Mouse (Mus musculus) kidney, embryonic 14.5 days (tissue): ENCODE results near the gene Rasa4. TPM values are rescaled to one million over a fixed set of nuclear protein-coding genes. Genes with fewer than 3 reads are reported as not detected.
A peak's percentile ranks its signal among the peaks of the same experiment; 100 is the strongest.
"Not testable (repeated sequence)": the region's sequence is repeated elsewhere in the genome, so short reads cannot be mapped to it uniquely, and the experiment has no call there.

Source experiments
- ATAC-seq: fragments of 200-750 bp; cut with Nextera tagmentation; 2 replicates; pipeline ENCODE4 v1.8.0; 2017; ENCODE audit warnings: moderate number of reproducible peaks, mild to moderate bottlenecking, moderate TSS enrichment, moderate library complexity; ENCODE audit not compliant: low FRiP score, low TSS enrichment
- H3K27ac ChIP-seq: fragments of 300-500 bp; sonication (generic); 2 replicates; pipeline ENCODE4 v1.5.1; 2014; ENCODE audit warnings: low read depth, mild to moderate bottlenecking, low read length, moderate library complexity, mixed read lengths
- H3K27me3 ChIP-seq: fragments of 300-500 bp; sonication (generic); 2 replicates; pipeline ENCODE4 v1.6.1; 2014; ENCODE audit warnings: mild to moderate bottlenecking, low read length; ENCODE audit not compliant: control insufficient read depth, insufficient read depth
- H3K36me3 ChIP-seq: fragments of 300-500 bp; sonication (generic); 2 replicates; pipeline ENCODE4 v1.6.1; 2014; ENCODE audit warnings: low read length, mixed read lengths; ENCODE audit not compliant: control insufficient read depth, insufficient read depth
- H3K4me1 ChIP-seq: fragments of 300-500 bp; sonication (generic); 2 replicates; pipeline ENCODE4 v1.6.1; 2014; ENCODE audit warnings: low read length, mixed read lengths; ENCODE audit not compliant: control insufficient read depth, insufficient read depth
- H3K4me2 ChIP-seq: fragments of 300-500 bp; sonication (generic); replicated peaks from 2 replicates; pipeline ENCODE4 v1.6.1; 2014; ENCODE audit warnings: low read depth, mild to moderate bottlenecking, low read length
- H3K4me3 ChIP-seq: fragments of 300-500 bp; sonication (generic); 2 replicates; pipeline ENCODE4 v1.5.1; 2014; ENCODE audit warnings: mild to moderate bottlenecking, low read length
- H3K9ac ChIP-seq: fragments of 300-500 bp; sonication (generic); 2 replicates; pipeline ENCODE4 v1.6.1; 2014; ENCODE audit warnings: low read depth, mild to moderate bottlenecking, low read length, moderate library complexity
- H3K9me3 ChIP-seq: fragments of 300-500 bp; sonication (generic); 2 replicates; pipeline ENCODE4 v1.6.1; 2016; ENCODE audit warnings: low read length; ENCODE audit not compliant: control insufficient read depth
- WGBS: fragments of 180-500 bp; shearing (Covaris S2); extraction: QIAGEN DNeasy Blood & Tissue Kit; methylation state at CpG from one replicate; pipeline ENCODE4 v1.1.7; 2014; 5-methylcytosine and 5-hydroxymethylcytosine counted together
- polyA plus RNA-seq: library from polyadenylated mRNA; unstranded; fragments of >200 nt; fragmentation: Nextera tagmentation; extraction: Ambion mirVana; gene quantifications from 2 replicates; pipeline ENCODE4 v1.2.1, GENCODE M21; 2014

The Rasa4 gene
- polyA plus RNA-seq, 1 experiment from 2014 or later: 17.5 TPM

GRCm38 (mm10) chr5:136057085-136057484 lies 26.6 kb upstream of the Rasa4 start:
- no peak overlapping the region for H3K4me2 ChIP-seq
- H3K27ac ChIP-seq: no peak overlapping the region
- no peaks in the 10 kb centered on the region for H3K36me3 ChIP-seq
- H3K4me1 ChIP-seq: peaks cover 11% of the 10 kb centered on the region
- no peaks in the 10 kb centered on the region for H3K27me3 ChIP-seq
- 18% methylated on average over 8 of the region's 8 CpGs for WGBS
- no peak for ATAC-seq
- H3K4me3 ChIP-seq: no peak overlapping the region
- H3K9ac ChIP-seq: no peak overlapping the region
- H3K9me3 ChIP-seq: no peaks in the 10 kb centered on the region

- Histone ChIP-seq H3K36me3 (no peaks in the 10 kb centered on the region), H3K9ac (no peak overlapping the region), H3K4me3 (no peak overlapping the region), H3K27ac (no peak overlapping the region), H3K9me3 (no peaks in the 10 kb centered on the region), H3K27me3 (no peaks in the 10 kb centered on the region), H3K4me2 (no peak overlapping the region), H3K4me1 (peaks cover 8% of the 10 kb centered on the region; the same call in 1 of the 2 replicates)
- WGBS: 12% methylated on average over 12 of the region's 12 CpGs
- peak; percentile 61 for ATAC-seq
These were observed 22.1 kb upstream of the Rasa4 start for GRCm38 (mm10) chr5:136061567-136061966.

DNA sequence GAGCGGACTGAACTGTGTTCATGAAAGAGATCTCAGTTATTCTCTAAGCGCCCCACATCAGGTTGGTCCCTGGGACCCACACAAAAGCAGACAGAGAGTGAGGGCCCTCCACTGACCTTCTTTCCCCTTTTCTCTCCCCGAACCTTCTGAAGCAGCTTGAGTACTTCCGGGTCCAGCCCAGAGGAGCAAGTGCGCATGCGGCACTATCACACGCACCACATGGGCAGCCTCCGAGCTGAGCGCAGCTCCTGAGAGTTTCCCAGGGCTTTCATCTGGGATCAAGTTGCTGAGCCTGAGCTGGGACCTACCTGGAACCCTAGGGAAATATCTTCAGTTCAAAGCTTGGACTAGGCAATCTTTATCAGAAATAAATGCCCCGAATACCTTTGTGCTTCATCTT lies 19.8 kb upstream of the Rasa4 start:
- ATAC-seq: no peak
- Histone ChIP-seq H3K27ac (no peak overlapping the region), H3K9ac (no peak overlapping the region), H3K27me3 (no peaks in the 10 kb centered on the region), H3K4me1 (no peaks in the 10 kb centered on the region), H3K36me3 (no peaks in the 10 kb centered on the region), H3K4me2 (no peak overlapping the region), H3K4me3 (no peak overlapping the region), H3K9me3 (no peaks in the 10 kb centered on the region)
- WGBS: 92% methylated on average over 10 of the region's 10 CpGs

DNA sequence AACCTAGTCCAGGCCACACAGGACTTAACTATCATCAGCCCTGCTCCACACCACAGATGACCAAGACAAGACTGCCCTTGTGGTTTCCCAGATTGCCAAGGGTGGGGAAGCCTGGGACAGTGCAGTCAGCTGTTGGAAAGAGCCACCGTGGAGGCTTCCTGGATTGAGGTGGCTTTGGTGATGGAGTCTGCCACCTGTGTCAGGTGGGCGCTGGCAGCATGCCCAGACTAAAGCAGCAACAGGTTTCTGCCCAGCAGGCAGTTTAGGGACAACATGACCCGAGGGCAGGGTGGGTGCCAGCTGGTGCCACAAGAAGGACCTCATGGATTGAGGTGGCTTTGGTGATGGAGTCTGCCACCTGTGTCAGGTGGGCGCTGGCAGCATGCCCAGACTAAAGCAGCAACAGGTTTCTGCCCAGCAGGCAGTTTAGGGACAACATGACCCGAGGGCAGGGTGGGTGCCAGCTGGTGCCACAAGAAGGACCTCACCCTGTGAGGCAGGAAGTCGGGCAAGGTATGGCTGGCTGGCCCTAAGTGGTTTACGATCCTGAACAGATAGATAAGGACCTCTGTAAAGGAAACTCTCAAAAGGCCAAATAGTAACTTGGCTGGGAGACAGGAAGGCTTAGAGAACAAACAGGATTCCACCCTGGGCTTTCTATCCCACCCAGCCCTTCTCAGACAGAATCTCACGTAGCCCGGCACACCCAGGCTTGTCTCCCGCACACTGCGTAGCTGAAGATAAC lies 17.1 kb upstream of the Rasa4 start:
- 66% methylated on average over 11 of the region's 11 CpGs for WGBS
- not testable (repeated sequence) for H3K4me3 ChIP-seq, ATAC-seq, H3K27ac ChIP-seq, H3K9ac ChIP-seq, H3K4me2 ChIP-seq, H3K4me1 ChIP-seq, H3K36me3 ChIP-seq, H3K9me3 ChIP-seq, H3K27me3 ChIP-seq

DNA sequence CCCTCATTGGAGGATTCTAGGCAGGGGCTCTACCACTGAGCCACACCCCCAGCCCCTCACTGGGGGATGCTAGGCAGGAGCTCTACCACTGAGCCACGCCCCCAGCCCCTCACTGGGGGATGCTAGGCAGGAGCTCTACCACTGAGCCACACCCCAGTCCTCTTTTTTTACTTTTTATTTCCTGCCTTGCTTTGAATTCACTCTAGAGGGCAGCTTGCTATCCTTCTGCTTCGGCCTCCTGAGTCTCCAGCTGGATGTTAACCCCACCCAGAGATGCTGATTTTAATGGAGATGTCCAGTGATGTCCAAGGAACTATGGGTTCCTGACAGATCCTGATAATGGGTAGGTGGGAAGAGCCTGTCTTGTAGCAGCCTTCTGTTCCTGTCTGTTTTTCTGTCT lies 14.3 kb upstream of the Rasa4 start:
- H3K4me1 ChIP-seq: no peaks in the 10 kb centered on the region
- no peak for ATAC-seq
- H3K27me3 ChIP-seq: no peaks in the 10 kb centered on the region
- no peak overlapping the region for H3K4me2 ChIP-seq
- WGBS: 76% methylated on average over 2 of the region's 2 CpGs
- no peak overlapping the region for H3K4me3 ChIP-seq
- H3K36me3 ChIP-seq: no peaks in the 10 kb centered on the region
- no peak overlapping the region for H3K9ac ChIP-seq
- H3K27ac ChIP-seq: no peak overlapping the region
- H3K9me3 ChIP-seq: no peaks in the 10 kb centered on the region

DNA sequence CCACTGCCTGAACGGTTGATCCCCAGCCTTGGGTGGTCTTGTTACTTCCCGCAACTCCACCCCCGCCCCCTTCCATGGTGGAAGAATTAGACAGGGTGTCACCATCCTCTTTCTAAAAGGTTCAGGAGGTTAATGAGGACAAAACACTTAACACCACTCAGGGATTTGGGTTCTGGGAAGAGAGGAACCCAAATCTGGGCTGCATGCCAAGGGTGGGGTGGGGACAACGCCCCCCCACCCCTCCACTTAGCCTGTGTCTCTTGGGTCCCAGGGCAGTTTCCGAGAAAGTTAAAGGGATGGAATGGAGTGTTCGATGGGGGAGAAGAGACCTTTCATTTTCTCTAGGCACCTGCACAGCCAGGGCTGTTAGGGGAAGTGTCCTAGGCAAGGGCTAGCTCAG lies 10.7 kb upstream of the Rasa4 start:
- Histone ChIP-seq H3K9me3 (no peaks in the 10 kb centered on the region), H3K36me3 (no peaks in the 10 kb centered on the region), H3K4me3 (no peak overlapping the region), H3K27me3 (no peaks in the 10 kb centered on the region), H3K27ac (no peak overlapping the region), H3K4me2 (no peak overlapping the region), H3K4me1 (no peaks in the 10 kb centered on the region), H3K9ac (no peak overlapping the region)
- ATAC-seq: no peak
- WGBS: 41% methylated on average over 6 of the region's 6 CpGs

DNA sequence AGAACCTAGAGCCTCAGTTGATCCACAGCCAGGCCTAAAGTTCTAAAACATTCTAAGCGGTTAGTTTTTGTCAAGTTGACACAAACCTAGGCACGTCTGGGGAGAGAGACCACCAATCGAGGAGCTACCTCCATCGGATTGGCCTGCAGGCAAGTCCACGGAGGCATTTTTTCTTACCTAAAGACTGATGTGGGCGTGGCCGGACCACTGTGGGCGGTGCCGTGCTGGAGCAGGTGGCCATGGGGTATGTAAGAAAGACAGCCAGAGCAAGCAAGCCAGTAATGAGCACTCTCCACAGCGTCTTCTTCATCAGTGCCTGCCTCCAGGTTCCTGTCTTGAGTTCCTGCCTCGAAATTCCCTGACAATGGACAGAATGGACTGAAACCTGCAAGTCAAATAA lies 10.2 kb upstream of the Rasa4 start:
- 68% methylated on average over 11 of the region's 11 CpGs for WGBS
- Histone ChIP-seq H3K27me3 (no peaks in the 10 kb centered on the region), H3K36me3 (no peaks in the 10 kb centered on the region), H3K9me3 (no peaks in the 10 kb centered on the region), H3K4me1 (no peaks in the 10 kb centered on the region), H3K4me3 (no peak overlapping the region), H3K4me2 (no peak overlapping the region), H3K9ac (no peak overlapping the region), H3K27ac (no peak overlapping the region)
- no peak for ATAC-seq

- no peak overlapping the region for H3K4me3 ChIP-seq
- H3K9me3 ChIP-seq: no peaks in the 10 kb centered on the region
- no peak for ATAC-seq
- H3K36me3 ChIP-seq: no peaks in the 10 kb centered on the region
- no peak overlapping the region for H3K9ac ChIP-seq
- H3K27me3 ChIP-seq: no peaks in the 10 kb centered on the region
- no peaks in the 10 kb centered on the region for H3K4me1 ChIP-seq
- 88% methylated on average over 5 of the region's 5 CpGs for WGBS
- H3K4me2 ChIP-seq: no peak overlapping the region
- no peak overlapping the region for H3K27ac ChIP-seq
These were observed 8.6 kb upstream of the Rasa4 start for GRCm38 (mm10) chr5:136075076-136075475.

DNA sequence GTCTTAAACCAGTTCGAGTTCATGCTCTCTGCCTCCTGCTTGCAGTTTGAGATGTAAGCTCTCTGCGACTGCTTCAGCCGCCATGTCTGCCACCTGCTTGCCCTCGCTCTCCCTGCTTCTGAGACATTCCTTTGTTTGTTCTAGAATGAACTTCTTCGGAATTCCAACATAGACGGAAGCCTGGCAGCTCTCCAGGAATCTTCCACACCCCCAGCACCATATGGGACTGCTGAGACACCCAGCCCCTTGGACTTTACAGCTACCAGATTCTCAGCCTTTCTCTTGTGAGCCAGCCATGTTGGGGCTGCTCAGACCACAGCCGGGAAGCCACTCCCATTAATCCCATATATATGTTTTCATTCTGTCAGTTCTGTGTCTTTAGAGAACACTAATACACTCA lies 7.4 kb upstream of the Rasa4 start:
- H3K4me3 ChIP-seq: no peak overlapping the region
- no peaks in the 10 kb centered on the region for H3K9me3 ChIP-seq
- H3K9ac ChIP-seq: no peak overlapping the region
- no peaks in the 10 kb centered on the region for H3K27me3 ChIP-seq
- WGBS: 46% methylated on average over 7 of the region's 7 CpGs
- no peak; the same call in 1 of the 2 replicates for ATAC-seq
- H3K27ac ChIP-seq: peak overlapping the region; percentile 30; the same call in 1 of the 2 replicates
- H3K36me3 ChIP-seq: no peaks in the 10 kb centered on the region
- no peak overlapping the region for H3K4me2 ChIP-seq
- H3K4me1 ChIP-seq: no peaks in the 10 kb centered on the region
